Mouse (Mus musculus) MEL-GATA-1-ER (cell line): ENCODE measurements around the gene Gng7.
A peak's percentile ranks its signal among the peaks of the same experiment; 100 is the strongest.
"Not testable (repeated sequence)": the region's sequence is repeated elsewhere in the genome, so short reads cannot be mapped to it uniquely, and the experiment has no call there.

Experiments used
- DNase-seq: peaks from one replicate; pipeline ENCODE4 v3.0.0-alpha.2; 2012; ENCODE audit warnings: low read depth; ENCODE audit errors: extremely low read depth

Gene Gng7

GRCm38 (mm10) chr10:80995091-80995632, 19.6 kb downstream of the Gng7 start:
- peak; percentile 65 for DNase-seq

- DNase-seq = no peak
These were observed 20.1 kb downstream of the Gng7 start for GRCm38 (mm10) chr10:80994621-80995020.

GRCm38 (mm10) chr10:80993276-80993675, 21.5 kb downstream of the Gng7 start:
- no peak for DNase-seq

- no peak for DNase-seq
These were observed 22.8 kb downstream of the Gng7 start for GRCm38 (mm10) chr10:80991945-80992344.

GRCm38 (mm10) chr10:80991007-80991406, 23.7 kb downstream of the Gng7 start:
- no peak for DNase-seq

GRCm38 (mm10) chr10:80990406-80990805, 24.3 kb downstream of the Gng7 start:
- no peak for DNase-seq

- not testable (repeated sequence) for DNase-seq
These were observed 24.9 kb downstream of the Gng7 start for GRCm38 (mm10) chr10:80989854-80990253.

GRCm38 (mm10) chr10:80989446-80989845, 25.3 kb downstream of the Gng7 start:
- DNase-seq = no peak

GRCm38 (mm10) chr10:80987709-80988441, 26.9 kb downstream of the Gng7 start:
- DNase-seq = no peak

GRCm38 (mm10) chr10:80986754-80987153, 28.0 kb downstream of the Gng7 start:
- no peak for DNase-seq

- DNase-seq = no peak
These were observed 28.6 kb downstream of the Gng7 start for GRCm38 (mm10) chr10:80985970-80986701.

- DNase-seq = no peak
These were observed 29.3 kb downstream of the Gng7 start for GRCm38 (mm10) chr10:80985241-80985969.

GRCm38 (mm10) chr10:80984223-80984622, 30.5 kb downstream of the Gng7 start:
- no peak for DNase-seq

- no peak for DNase-seq
These were observed 32.4 kb downstream of the Gng7 start for GRCm38 (mm10) chr10:80982381-80982780.

- no peak for DNase-seq
These were observed 33.1 kb downstream of the Gng7 start for GRCm38 (mm10) chr10:80981564-80982112.

GRCm38 (mm10) chr10:80975478-80975877, 39.3 kb downstream of the Gng7 start:
- DNase-seq = no peak

GRCm38 (mm10) chr10:80973722-80974121, 41.0 kb downstream of the Gng7 start:
- DNase-seq = no peak

GRCm38 (mm10) chr10:80972071-80972987, 42.4 kb downstream of the Gng7 start:
- DNase-seq = no peak

- no peak for DNase-seq
These were observed 43.2 kb downstream of the Gng7 start for GRCm38 (mm10) chr10:80971533-80971932.

GRCm38 (mm10) chr10:80970159-80970558, 44.6 kb downstream of the Gng7 start:
- no peak for DNase-seq
